Mouse (Mus musculus): ENCODE measurements around the gene Mybph. TPM values are rescaled to one million over a fixed set of nuclear protein-coding genes. Genes with fewer than 3 reads are reported as not detected.
A peak's percentile ranks its signal among the peaks of the same experiment; 100 is the strongest.

Gene Mybph
- polyA plus RNA-seq (2016; fragmentation: Nextera tagmentation; extraction: Ambion mirVana) = 0.09 and 0.10 TPM in 2 replicates

GRCm38 (mm10) chr1:134193126-134193525 lies at the start of gene Mybph:
TSS of gene Mybph (plus strand) at chr1:134193448.
- Histone ChIP-seq H3K4me3 (no peak within 1 kb of the TSS), H3K4me1 (peaks cover 40% of the 10 kb centered on the region), H3K36me3 (no peaks in the 10 kb centered on the region), H3K9me3 (replicated peaks) (no peaks in the 10 kb centered on the region), H3K27me3 (ENCODE audit: low read depth, poor library complexity, severe bottlenecking) (peaks cover 25% of the 10 kb centered on the region; the same call in 1 of the 2 replicates), H3K27ac (replicated peaks) (peak within 1 kb of the TSS; percentile 52; the same call in 1 of the 2 replicates)
- no peak for DNase-seq (ENCODE audit: low spot score)
- 76% methylated on average over 1 of the region's 1 CpGs for WGBS

GRCm38 (mm10) chr1:134146066-134146465 lies 47.2 kb upstream of the Mybph start:
- no peaks in the 10 kb centered on the region for H3K9me3 ChIP-seq (replicated peaks)
- DNase-seq (ENCODE audit: low spot score) = no peak
- 84% methylated on average over 8 of the region's 8 CpGs for WGBS
- H3K36me3 ChIP-seq = no peaks in the 10 kb centered on the region
- H3K27ac ChIP-seq (replicated peaks) = no peak overlapping the region
- peaks cover 15% of the 10 kb centered on the region for H3K4me1 ChIP-seq
- no peaks in the 10 kb centered on the region; the same call in 1 of the 2 replicates for H3K27me3 ChIP-seq (ENCODE audit: low read depth, poor library complexity, severe bottlenecking)
- H3K4me3 ChIP-seq = no peak overlapping the region

GRCm38 (mm10) chr1:134150076-134150475 lies 43.2 kb upstream of the Mybph start:
- 77% methylated on average over 8 of the region's 8 CpGs for WGBS
- H3K4me3 ChIP-seq = no peak overlapping the region
- H3K9me3 ChIP-seq (replicated peaks) = no peaks in the 10 kb centered on the region; the same call in 1 of the 2 replicates
- no peaks in the 10 kb centered on the region for H3K36me3 ChIP-seq
- no peak overlapping the region for H3K27ac ChIP-seq (replicated peaks)
- no peaks in the 10 kb centered on the region for H3K4me1 ChIP-seq
- peaks cover 10% of the 10 kb centered on the region for H3K27me3 ChIP-seq (ENCODE audit: low read depth, poor library complexity, severe bottlenecking)
- no peak for DNase-seq (ENCODE audit: low spot score)

- H3K4me1 ChIP-seq = no peaks in the 10 kb centered on the region
- H3K9me3 ChIP-seq (replicated peaks) = no peaks in the 10 kb centered on the region; the same call in 1 of the 2 replicates
- H3K4me3 ChIP-seq = no peak overlapping the region
- H3K36me3 ChIP-seq = no peaks in the 10 kb centered on the region
- no peak overlapping the region for H3K27ac ChIP-seq (replicated peaks)
- 86% methylated on average over 9 of the region's 9 CpGs for WGBS
- H3K27me3 ChIP-seq (ENCODE audit: low read depth, poor library complexity, severe bottlenecking) = peaks cover 10% of the 10 kb centered on the region; the same call in 1 of the 2 replicates
- no peak for DNase-seq (ENCODE audit: low spot score)
Measured at GRCm38 (mm10) chr1:134150745-134151144, 42.5 kb upstream of the Mybph start.

GRCm38 (mm10) chr1:134151655-134152412 lies 41.4 kb upstream of the Mybph start:
- 40% methylated on average over 13 of the region's 13 CpGs for WGBS
- Histone ChIP-seq H3K4me3 (no peak overlapping the region), H3K27ac (replicated peaks) (no peak overlapping the region), H3K9me3 (replicated peaks) (no peaks in the 10 kb centered on the region; the same call in 1 of the 2 replicates), H3K27me3 (ENCODE audit: low read depth, poor library complexity, severe bottlenecking) (peaks cover 10% of the 10 kb centered on the region; the same call in 1 of the 2 replicates), H3K4me1 (no peaks in the 10 kb centered on the region), H3K36me3 (no peaks in the 10 kb centered on the region)
- peak; percentile 82 for DNase-seq (ENCODE audit: low spot score)

GRCm38 (mm10) chr1:134152626-134153590 lies 40.3 kb upstream of the Mybph start:
- Histone ChIP-seq H3K9me3 (replicated peaks) (no peaks in the 10 kb centered on the region; the same call in 1 of the 2 replicates), H3K4me1 (no peaks in the 10 kb centered on the region), H3K4me3 (no peak overlapping the region), H3K36me3 (no peaks in the 10 kb centered on the region), H3K27ac (replicated peaks) (no peak overlapping the region; the same call in 1 of the 2 replicates), H3K27me3 (ENCODE audit: low read depth, poor library complexity, severe bottlenecking) (peaks cover 10% of the 10 kb centered on the region; the same call in 1 of the 2 replicates)
- WGBS = 79% methylated on average over 21 of the region's 21 CpGs
- no peak for DNase-seq (ENCODE audit: low spot score)

GRCm38 (mm10) chr1:134154121-134154520 lies 39.1 kb upstream of the Mybph start:
- Histone ChIP-seq H3K9me3 (replicated peaks) (no peaks in the 10 kb centered on the region; the same call in 1 of the 2 replicates), H3K4me3 (no peak overlapping the region), H3K27me3 (ENCODE audit: low read depth, poor library complexity, severe bottlenecking) (peaks cover 10% of the 10 kb centered on the region; the same call in 1 of the 2 replicates), H3K27ac (replicated peaks) (no peak overlapping the region), H3K36me3 (no peaks in the 10 kb centered on the region), H3K4me1 (no peaks in the 10 kb centered on the region)
- 90% methylated on average over 3 of the region's 3 CpGs for WGBS
- DNase-seq (ENCODE audit: low spot score) = no peak

GRCm38 (mm10) chr1:134154655-134155054 lies 38.6 kb upstream of the Mybph start:
- Histone ChIP-seq H3K36me3 (no peaks in the 10 kb centered on the region), H3K9me3 (replicated peaks) (no peaks in the 10 kb centered on the region; the same call in 1 of the 2 replicates), H3K27me3 (ENCODE audit: low read depth, poor library complexity, severe bottlenecking) (peaks cover 14% of the 10 kb centered on the region), H3K4me3 (no peak overlapping the region), H3K4me1 (no peaks in the 10 kb centered on the region), H3K27ac (replicated peaks) (no peak overlapping the region)
- 60% methylated on average over 3 of the region's 3 CpGs for WGBS
- no peak for DNase-seq (ENCODE audit: low spot score)

GRCm38 (mm10) chr1:134160404-134160803 lies 32.8 kb upstream of the Mybph start:
- 92% methylated on average over 3 of the region's 3 CpGs for WGBS
- Histone ChIP-seq H3K27ac (replicated peaks) (no peak overlapping the region), H3K4me3 (no peak overlapping the region), H3K4me1 (peaks cover 22% of the 10 kb centered on the region), H3K36me3 (no peaks in the 10 kb centered on the region), H3K27me3 (ENCODE audit: low read depth, poor library complexity, severe bottlenecking) (peaks cover 21% of the 10 kb centered on the region), H3K9me3 (replicated peaks) (no peaks in the 10 kb centered on the region; the same call in 1 of the 2 replicates)
- no peak for DNase-seq (ENCODE audit: low spot score)

GRCm38 (mm10) chr1:134161399-134161798 lies 31.8 kb upstream of the Mybph start:
- H3K27ac ChIP-seq (replicated peaks) = no peak overlapping the region
- no peaks in the 10 kb centered on the region; the same call in 1 of the 2 replicates for H3K9me3 ChIP-seq (replicated peaks)
- H3K4me1 ChIP-seq = peaks cover 22% of the 10 kb centered on the region
- no peak for DNase-seq (ENCODE audit: low spot score)
- WGBS = 79% methylated on average over 6 of the region's 6 CpGs
- H3K4me3 ChIP-seq = no peak overlapping the region
- peaks cover 21% of the 10 kb centered on the region for H3K27me3 ChIP-seq (ENCODE audit: low read depth, poor library complexity, severe bottlenecking)
- no peaks in the 10 kb centered on the region for H3K36me3 ChIP-seq

GRCm38 (mm10) chr1:134162510-134163225 lies 30.6 kb upstream of the Mybph start:
- no peaks in the 10 kb centered on the region; the same call in 1 of the 2 replicates for H3K9me3 ChIP-seq (replicated peaks)
- H3K27ac ChIP-seq (replicated peaks) = no peak overlapping the region
- no peak for DNase-seq (ENCODE audit: low spot score)
- WGBS = 84% methylated on average over 6 of the region's 6 CpGs
- H3K27me3 ChIP-seq (ENCODE audit: low read depth, poor library complexity, severe bottlenecking) = peaks cover 21% of the 10 kb centered on the region
- H3K4me1 ChIP-seq = peaks cover 22% of the 10 kb centered on the region
- H3K36me3 ChIP-seq = no peaks in the 10 kb centered on the region
- no peak overlapping the region for H3K4me3 ChIP-seq

GRCm38 (mm10) chr1:134163476-134163875 lies 29.8 kb upstream of the Mybph start:
- Histone ChIP-seq H3K4me1 (peaks cover 25% of the 10 kb centered on the region), H3K9me3 (replicated peaks) (no peaks in the 10 kb centered on the region; the same call in 1 of the 2 replicates), H3K36me3 (no peaks in the 10 kb centered on the region), H3K4me3 (no peak overlapping the region), H3K27me3 (ENCODE audit: low read depth, poor library complexity, severe bottlenecking) (peaks cover 21% of the 10 kb centered on the region), H3K27ac (replicated peaks) (no peak overlapping the region)
- WGBS = 93% methylated on average over 7 of the region's 7 CpGs
- DNase-seq (ENCODE audit: low spot score) = no peak
